Mouse (Mus musculus) gastrocnemius, postnatal 14 days (tissue): ENCODE data around the gene Lrrc49. TPM values are rescaled to one million over a fixed set of nuclear protein-coding genes. Genes with fewer than 3 reads are reported as not detected.

Source experiments
- DNase-seq: peaks from one replicate; pipeline ENCODE4 v3.0.0; 2021; ENCODE audit warnings: mixed read lengths
- intact Hi-C: fragments of 180-260 bp; cut with DNase I; formaldehyde crosslinking; loops from one replicate; pipeline ENCODE4 v1.15.1; 2025; ENCODE audit warnings: low total_unique reads
- total RNA-seq, 2 experiments: library from RNA; stranded (reverse); gene quantifications; 2 replicates each; pipeline ENCODE4 v1.2.3; 2021

Gene Lrrc49
- total RNA-seq, 2 experiments from 2014 or later: 3.4 to 3.5 TPM

DNA sequence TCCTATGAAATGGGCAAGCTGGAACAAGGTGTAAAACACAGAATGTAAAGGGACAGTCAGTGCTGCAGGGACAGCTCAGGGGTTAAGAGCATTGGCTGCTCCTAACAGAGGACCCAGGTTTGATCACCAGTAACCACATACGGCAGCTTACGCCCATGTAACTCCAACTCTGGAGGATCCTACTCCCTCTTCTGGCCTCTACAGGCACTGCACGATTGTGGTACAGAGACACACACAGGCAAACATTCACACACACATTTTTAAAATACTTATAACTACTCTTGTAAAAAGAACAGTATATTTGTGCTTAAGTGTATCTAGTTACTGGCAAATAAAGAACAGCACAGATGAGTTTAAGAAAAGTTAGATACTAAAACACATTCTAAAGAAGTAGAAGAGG is 7.0 kb downstream of the Lrrc49 start:
- DNase-seq: no peak
- intact Hi-C loops: no loop called here

DNA sequence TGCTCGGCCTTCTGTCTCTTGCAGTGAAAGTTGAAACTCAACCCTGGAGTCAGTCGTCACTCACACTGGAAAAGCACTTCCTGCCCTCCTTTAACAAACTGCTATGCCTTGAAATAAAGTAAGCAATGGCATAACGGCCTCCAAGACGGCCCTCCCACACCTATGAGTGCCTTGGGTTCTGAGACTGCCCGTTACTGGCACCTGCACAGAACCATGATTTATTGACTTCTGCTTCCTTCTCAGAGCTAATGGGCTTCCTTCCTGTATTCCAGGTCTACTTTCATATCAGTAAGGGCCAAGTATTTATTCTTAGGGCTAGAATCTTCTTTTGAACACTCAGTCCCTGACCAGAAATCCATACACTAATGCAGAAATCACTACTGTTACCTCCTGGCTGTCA is 9.0 kb downstream of the Lrrc49 start:
- no peak for DNase-seq
- intact Hi-C loops: loop anchor here (10.0 kb wide), 1 partner anchor 434 kb away; no protein-coding TSS in a partner anchor

DNA sequence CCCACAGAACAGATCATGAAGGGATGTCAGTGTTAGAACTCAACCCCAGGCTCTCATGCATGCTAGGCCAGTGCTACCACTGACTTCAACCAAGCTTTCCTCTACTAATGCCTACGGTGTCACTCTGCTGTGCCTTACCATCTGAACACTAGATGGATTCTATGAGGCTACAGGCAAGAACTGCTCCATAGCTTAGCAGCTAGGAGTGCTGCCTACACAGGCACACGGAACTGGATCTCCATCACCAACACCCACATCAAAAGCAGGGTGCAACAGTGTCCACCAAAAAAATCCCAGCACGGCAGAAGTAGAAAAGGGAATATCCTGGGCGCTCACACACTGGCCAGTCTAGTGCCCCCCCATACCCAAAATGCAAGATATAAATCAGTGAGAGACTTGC is 11.5 kb downstream of the Lrrc49 start:
- intact Hi-C loops: loop anchor here (10.0 kb wide), 1 partner anchor 432 kb away; no protein-coding TSS in a partner anchor
- no peak for DNase-seq

DNA sequence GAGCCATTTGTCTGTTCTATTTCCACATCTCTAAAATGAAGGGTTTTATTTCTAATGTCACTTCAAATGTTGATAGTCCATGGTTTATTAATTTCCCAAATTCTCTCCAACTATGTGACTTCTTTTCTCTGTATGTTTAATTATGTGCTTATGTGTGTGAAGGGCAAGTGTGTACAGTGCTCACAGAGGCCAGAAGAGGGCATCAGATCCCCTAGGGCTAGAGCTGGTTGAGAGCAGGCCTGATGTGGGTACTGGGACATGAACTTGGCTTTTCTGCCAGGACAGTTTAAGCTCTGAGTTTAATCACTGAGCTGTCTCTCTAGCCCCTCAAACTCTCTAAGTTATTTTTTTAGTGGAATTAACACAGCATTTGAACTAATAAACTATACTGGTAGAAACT is 13.2 kb downstream of the Lrrc49 start:
- intact Hi-C loops: loop anchor here (10.0 kb wide), 1 partner anchor 430 kb away; no protein-coding TSS in a partner anchor
- DNase-seq: no peak

DNA sequence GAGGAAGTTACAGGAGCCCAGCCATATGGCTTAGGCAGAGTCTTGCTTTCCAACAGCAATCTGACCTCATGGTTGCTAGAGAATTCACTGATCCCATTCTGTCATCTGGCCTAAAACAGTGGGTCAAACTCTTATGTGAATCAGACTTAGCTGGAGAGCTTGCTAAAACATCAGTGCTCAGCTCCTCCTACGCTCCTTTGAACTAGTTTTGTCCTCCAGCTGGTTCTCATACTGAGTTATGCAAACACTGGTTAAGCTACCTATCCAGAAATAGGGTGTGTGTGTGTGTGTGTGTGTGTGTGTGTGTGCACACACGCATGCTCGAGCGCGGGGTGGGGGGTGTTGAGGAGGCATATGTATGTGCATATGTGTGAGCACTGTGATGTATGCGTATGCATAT is 15.4 kb downstream of the Lrrc49 start:
- intact Hi-C loops: loop anchor here (10.0 kb wide), 1 partner anchor 428 kb away; no protein-coding TSS in a partner anchor
- DNase-seq: no peak

DNA sequence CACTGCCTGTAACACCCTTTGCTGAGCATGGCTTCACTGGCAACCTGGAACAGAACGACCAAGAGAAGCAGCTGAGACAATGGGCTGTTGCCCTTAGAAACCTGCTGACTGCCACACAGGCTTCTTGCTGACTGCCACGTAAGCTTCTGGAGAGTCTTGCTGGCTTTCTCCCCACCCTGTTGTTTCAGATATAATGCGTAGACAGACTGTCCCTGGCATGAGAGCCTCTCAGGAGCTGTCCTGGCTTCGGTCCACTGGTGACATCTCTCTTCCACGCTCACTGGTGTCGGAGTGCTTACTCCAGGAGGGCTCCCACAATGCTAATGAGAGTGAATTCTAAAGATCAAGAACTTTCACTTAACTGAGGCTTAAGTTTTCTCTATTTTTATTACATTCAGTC is 19.1 kb downstream of the Lrrc49 start:
- no peak for DNase-seq
- intact Hi-C loops: no loop called here

DNA sequence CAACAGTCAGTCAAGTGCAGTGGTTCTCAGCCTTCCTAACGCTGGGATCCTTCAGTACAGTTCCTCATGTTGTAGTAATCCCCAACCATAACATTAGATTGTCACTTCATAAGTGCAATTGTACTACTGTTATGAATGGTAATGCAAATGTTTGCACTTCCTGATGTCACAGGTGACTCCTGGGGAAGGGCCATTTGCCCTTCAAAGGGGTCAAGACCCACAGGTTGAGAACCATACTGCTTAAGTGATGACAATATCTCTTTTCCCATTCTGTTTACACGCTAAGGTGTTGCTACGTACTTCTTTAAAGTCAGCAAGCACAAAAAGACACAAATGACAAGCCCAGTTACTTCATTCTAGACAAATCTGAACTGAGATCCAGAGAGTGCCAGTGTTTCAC is 22.4 kb downstream of the Lrrc49 start:
- intact Hi-C loops: no loop called here

DNA sequence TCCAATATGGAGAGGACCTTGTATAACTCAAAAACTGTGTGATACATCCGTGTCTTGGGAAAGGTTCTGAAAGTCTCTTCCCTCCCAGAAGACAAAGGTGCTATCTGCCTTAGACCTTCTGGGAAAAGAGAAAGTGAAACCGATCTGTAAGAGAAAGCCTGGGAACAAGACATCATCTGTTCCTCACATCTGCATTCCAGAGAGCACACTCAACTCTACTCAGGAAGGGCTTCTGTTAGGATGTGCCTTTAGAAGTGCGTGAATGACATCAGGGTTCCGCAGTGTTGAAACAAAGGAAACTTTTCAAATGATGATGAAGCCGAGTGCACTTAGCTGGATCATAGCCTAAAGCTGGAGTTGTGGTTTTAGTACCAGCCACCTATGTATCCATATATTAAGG is 23.1 kb downstream of the Lrrc49 start:
- DNase-seq: no peak
- intact Hi-C loops: no loop called here

More for the DNA sequence above, 22.4 kb downstream of the Lrrc49 start:
- DNase-seq: no peak

DNA sequence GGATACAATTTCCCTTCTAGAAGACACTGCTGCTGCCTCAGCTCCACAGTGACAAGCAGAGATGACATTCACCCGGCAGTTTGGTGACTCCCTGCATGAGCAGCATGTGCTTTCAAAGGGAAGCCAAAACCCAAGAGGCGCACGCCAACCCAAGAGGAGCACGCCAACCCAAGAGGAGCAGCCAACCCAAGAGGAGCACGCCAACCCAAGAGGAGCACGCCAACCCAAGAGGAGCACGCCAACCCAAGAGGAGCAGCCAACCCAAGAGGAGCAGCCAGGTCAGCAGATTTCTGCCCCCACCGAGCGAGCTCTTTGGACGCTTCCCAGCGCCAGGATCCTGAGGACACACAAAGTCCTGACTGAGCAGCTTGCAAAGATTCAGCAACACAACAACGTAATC is 23.6 kb downstream of the Lrrc49 start:
- intact Hi-C loops: no loop called here
- DNase-seq: peak; percentile 53

DNA sequence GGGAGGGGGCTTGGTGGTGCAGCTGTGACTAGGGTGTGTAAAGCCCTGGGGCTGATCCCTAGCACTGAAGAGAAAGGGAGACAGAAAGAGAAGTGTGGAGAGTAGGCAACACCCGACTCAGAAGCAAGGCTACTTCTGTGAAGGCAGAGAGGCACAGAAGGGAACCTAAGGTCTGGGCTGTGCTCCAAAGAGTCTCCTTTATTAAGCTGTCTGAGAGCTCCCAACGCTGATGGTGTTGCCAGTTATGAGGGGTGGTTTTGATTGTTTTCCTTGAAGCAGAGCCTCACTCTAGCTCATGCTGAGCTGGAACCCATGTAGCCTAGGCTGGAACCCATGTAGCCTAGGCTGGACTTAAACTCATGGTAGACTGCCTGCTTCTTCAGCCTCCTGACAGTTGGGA is 25.0 kb downstream of the Lrrc49 start:
- intact Hi-C loops: no loop called here
- DNase-seq: no peak

DNA sequence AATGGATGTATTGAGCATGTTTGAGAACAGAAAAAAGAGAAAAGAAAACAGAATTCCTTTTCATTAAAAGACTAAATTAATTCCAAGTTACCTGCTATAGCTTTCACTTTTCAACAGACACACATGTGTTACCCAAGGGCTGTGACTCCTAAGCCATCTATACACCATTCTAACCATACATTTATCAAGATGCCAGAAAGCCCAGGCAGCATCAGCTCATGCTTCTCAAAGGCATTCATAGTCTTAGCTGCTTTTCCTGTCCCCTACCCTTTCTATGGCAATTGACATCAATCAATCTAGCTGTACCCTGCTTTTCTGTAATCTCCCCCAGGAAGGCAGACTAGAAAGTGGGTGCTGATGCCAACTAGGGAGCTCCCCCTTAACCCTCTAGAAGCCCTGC is 34.4 kb downstream of the Lrrc49 start:
- no peak for DNase-seq
- intact Hi-C loops: no loop called here

DNA sequence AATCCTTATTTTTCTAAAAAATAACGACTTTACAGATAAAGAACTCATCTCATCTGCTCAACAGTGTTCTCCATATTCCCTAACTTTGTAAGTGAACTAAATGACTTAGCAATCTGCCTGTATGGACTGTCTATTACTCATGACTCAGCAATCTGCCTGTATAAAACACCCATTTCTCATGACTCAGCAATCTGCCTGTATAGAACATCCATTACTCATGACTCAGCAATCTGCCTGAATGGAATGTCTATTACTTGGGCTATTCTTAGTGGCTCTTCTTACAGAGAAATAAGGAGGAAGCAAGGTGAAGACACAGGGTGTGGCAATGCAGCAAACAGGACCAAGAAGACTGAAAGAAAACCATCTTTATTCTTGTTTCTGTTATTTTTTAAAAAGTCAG is 34.8 kb downstream of the Lrrc49 start:
- intact Hi-C loops: no loop called here
- DNase-seq: no peak

DNA sequence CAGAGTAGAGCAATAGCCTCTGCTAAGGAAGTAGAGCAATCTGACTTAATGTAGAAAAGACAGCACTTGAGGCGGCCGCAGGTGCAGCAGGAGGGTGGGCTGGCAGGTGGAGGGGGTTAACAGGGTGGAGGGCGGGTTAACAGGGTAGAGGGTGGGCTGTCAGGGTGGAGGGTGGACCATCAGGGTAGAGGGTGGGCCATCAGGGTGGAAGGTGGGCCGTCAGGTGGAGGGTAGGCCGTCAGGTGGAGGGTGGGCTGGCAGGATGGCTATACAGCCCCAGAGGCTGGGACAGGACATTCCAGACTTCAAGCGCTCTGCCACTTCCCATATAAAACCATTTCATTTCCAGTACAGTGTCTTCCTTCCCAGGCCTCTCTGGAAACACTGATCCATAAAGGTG is 37.7 kb downstream of the Lrrc49 start:
- intact Hi-C loops: no loop called here
- DNase-seq: no peak

DNA sequence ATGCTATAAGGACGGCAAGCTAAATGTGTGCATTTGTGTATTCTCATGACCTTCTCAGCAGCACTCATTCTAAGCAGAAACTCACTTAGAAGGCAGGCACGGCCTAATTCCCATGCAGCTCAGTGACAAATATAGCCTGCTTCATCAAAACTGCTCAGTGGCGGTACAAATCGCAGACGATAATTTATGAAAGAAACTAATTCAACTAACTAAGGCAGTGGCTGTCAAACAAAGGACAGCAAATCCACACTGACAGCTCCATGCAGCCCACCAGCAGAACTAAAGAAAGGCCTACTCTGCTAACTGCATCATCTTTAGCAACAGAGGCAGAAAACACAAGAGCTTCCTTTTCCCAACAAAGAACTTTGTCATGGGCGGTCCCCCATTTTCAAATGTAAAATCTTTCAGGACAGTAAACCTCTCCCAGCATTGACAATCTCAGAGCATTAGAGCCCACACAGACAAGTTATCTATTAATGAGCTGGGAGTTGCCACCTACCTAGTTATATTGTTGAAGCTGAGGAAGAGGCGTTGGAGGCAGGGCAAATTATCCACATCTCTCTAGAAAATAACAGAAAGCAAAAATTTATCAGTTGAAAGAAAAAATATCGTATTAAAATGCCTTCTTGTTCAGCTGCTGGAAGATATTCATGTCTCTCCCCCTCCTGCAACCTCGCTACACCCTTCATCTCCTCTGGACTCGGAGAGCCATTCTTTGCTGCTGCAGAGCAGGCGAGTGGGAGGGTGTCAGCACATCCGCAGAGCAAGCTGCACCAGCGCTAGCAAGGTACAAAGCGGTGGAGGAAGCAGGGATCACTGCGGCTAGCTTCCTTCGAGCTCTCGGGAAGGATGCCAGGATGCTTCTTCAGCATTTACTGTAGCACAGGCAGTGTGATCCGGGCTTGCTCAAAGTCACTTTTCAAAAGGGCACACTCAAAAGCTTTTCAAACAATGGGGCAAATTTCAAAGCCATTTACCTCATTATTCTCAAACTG is 38.7 kb downstream of the Lrrc49 start:
- DNase-seq: peak; percentile 48
- intact Hi-C loops: no loop called here

DNA sequence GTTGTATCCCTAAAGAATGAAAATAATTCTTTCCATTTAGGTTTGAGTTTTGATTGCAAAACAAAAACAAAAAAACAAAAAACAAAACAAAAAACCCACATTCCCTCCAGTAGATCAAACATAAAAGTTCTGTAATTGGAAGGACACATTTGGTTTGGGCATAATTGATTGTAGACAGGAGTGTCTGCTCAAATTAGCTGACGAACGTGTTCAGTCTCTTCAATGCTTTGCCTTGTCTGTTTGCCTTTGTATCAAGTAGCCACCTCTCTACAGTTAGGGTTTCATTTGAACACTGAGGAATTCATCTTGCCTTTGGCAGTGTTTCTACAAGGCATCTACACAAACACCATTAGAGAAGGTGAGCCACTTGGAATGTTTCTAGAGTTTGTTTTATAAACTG is 54.4 kb downstream of the Lrrc49 start:
- no peak for DNase-seq
- intact Hi-C loops: no loop called here

DNA sequence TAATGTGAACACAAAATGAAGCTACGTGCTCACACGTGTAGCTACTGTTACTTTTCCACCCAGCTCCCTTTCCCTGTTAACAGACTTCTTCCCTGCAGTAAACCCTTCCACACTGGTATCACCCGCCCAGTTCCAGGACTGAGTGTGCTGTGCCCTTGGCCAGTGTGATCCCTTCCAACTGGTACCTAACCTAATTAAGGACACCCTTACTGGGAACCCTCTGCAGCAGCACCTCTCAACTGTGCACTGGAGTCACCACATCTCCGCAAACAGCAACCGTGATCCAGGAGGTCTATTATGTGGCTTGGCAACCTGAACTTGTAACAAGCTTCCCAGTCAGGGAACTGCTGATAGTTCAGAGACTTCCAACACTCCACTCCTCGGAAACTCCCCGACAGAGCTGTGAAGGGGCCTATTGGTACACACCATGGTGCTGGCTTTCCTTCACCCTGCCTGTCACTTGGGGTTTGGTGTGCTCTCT is 61.6 kb downstream of the Lrrc49 start:
- DNase-seq: no peak
- intact Hi-C loops: no loop called here

DNA sequence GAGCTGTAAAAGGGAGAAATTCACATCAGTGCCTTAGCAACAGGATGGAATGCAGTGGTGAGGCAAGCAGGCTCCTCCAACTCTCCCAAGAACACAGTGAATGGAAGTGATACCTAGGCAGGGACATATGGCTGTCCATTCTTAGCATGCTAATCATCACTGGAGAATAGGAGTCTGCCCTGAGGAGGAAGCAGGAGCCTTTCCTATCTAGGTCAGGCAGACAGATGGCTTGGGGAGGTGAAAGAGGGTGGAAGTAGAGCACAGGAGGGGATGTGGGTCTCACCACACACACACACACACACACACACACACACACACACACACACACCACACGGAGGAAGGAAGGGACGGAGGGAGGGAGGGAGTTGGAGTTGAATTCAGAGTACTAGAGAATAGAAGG is 62.1 kb downstream of the Lrrc49 start:
- DNase-seq: no peak
- intact Hi-C loops: no loop called here

DNA sequence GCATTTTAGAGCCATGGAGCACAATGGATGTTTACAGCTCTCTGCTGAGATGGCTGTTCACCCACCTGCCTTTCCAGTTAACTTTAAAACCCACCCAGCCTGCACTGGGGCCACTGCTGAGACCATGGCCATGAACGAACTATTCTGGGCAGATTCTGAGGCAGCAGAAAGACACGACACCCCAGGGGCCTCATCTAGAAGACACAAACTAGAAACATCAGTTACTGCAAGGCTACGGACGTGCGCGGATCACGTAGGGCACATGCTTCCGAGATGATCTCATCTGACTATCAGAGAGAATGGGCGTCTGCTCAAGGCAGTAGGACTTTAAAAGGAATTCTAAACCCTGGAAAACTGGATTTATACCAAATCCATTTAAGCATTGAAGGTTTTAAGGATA is 71.0 kb downstream of the Lrrc49 start:
- intact Hi-C loops: no loop called here

DNA sequence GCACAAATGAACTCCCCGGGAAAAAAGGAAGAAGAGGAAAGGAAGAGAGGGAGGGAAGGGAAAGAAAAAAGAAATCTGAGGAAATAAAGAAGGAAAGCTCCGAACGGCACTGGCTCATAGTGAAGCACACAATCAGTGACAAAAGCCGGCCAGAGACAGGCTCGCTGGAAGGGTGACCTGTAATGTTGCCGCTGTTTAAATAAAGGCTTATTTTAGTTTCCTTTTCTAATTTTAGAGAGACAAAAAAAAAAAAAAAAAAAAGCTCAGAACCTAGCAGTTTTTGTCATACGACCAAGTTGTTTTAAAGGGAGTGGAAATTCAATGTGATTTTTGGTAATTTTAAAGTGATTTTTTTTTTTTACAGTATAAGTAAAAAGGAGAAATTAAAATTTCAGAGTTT is 71.6 kb downstream of the Lrrc49 start:
- DNase-seq: no peak
- intact Hi-C loops: no loop called here

More for the DNA sequence above, 71.0 kb downstream of the Lrrc49 start:
- peak; percentile 43 for DNase-seq

DNA sequence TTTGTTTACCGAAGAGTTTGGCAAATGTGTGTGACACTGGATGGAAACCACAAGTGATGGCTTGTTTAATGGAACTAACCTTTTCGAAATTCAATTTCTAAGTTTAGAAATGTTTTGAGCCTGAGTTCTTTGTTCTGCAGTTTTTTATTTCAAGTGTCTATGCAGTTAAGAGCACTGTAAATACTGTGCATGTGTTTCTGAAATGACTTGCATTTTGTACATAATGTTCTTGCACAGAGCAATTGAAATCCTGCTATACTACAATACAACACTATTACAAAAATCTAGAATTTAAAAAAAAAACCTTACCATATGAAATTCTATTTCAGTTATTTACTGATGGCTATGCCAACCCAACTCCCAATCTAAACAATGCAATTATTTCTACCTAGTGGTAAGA is 75.7 kb downstream of the Lrrc49 start:
- intact Hi-C loops: no loop called here
- DNase-seq: no peak

DNA sequence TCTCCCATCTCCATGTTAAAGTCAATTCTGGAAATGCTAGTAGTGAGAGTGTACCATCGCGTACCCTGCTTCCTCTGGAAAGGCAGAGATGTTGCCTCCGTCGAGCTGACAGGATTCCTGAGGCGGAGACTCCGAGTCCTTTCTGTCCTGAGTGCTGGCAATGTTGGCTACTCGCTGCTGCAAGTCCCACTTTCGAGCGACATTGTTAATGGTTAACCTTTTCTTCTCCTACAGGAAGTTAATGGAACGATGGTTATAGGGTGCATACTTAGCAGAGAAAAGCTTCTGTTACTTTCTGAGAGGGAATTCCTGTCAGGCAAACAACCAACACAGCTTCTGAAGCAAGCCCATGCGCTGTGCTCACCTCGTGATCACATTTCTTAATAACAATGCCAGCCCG is 77.8 kb downstream of the Lrrc49 start:
- intact Hi-C loops: no loop called here

More for the DNA sequence above, 77.8 kb downstream of the Lrrc49 start:
- no peak for DNase-seq
